Mouse (Mus musculus) Patski (cell line): ENCODE results near the gene Kif5a. TPM values are rescaled to one million over a fixed set of nuclear protein-coding genes. Genes with fewer than 3 reads are reported as not detected.
"Not testable (repeated sequence)": the region's sequence is repeated elsewhere in the genome, so short reads cannot be mapped to it uniquely, and the experiment has no call there.

Source experiments
- ATAC-seq: fragments of 100-300 bp; one replicate; pipeline ENCODE4 v1.8.0; 2021
- CTCF ChIA-PET: fragments of 350-600 bp; sonication (Branson Sonifier 250); formaldehyde crosslinking; loops from one replicate; lab custom pipeline; 2022; ENCODE audit warnings: inconsistent platforms; lab: Charles Lee
- POLR2A ChIA-PET: fragments of 350-600 bp; sonication (Branson Sonifier 250); formaldehyde crosslinking; loops from one replicate; lab custom pipeline; 2022; ENCODE audit warnings: antibody characterized with exemption, inconsistent platforms; lab: Charles Lee
- DNase-seq: peaks from one replicate; pipeline ENCODE4 v3.0.0-alpha.2; 2011; ENCODE audit warnings: low read depth, low spot score
- H3K27me3 ChIP-seq: fragments of 371-371 bp; one replicate; pipeline ENCODE4 v1.5.1; 2021
- CTCF ChIP-seq: fragments of 100-300 bp; IDR thresholded peaks from one replicate; pipeline ENCODE4 v1.5.1; 2021
- in situ Hi-C: fragments of 300-500 bp; cut with MboI; formaldehyde crosslinking; loops from 3 replicates; pipeline ENCODE4 v1.11.1; 2018; ENCODE audit warnings: low pct_unique_long_range_greater_than_20kb, mixed read lengths
- polyA plus RNA-seq: library from polyadenylated mRNA; unstranded; gene quantifications from one replicate; pipeline ENCODE4 v1.2.3, GENCODE M21; 2021

The Kif5a gene
- 0.44 TPM for polyA plus RNA-seq

- in situ Hi-C loops, result no loop called here
- ChIA-PET POLR2A (no interaction called here), CTCF (interaction anchor here (0.8 kb wide), 1 partner anchor 9 kb away, joined by 3 read pairs; no protein-coding TSS in a partner anchor)
- ATAC-seq (no peak), DNase-seq (no peak)
- TF ChIP-seq CTCF, result no peak
- no peaks in the 10 kb centered on the region for H3K27me3 ChIP-seq
Observed at GRCm38 (mm10) chr10:127262548-127263398, at the start of gene Kif5a. Kif5a (minus strand) TSS chr10:127263348.

GRCm38 (mm10) chr10:127312858-127313257 is 49.7 kb upstream of the Kif5a start:
- ATAC-seq, result no peak
- CTCF ChIA-PET, result interaction anchor here (1.0 to 2.0 kb wide), 5 partner anchors 9 to 26 kb away, joined by 3 to 8 read pairs (median 4); partner anchors contain the start of gene Arhgap9
- no peaks in the 10 kb centered on the region for H3K27me3 ChIP-seq
- POLR2A ChIA-PET, result interaction anchor here (1.5 kb wide), 1 partner anchor 19 kb away, joined by 3 read pairs; no protein-coding TSS in a partner anchor
- in situ Hi-C loops, result no loop called here
- TF ChIP-seq CTCF, result no peak
- DNase-seq, result no peak

GRCm38 (mm10) chr10:127312356-127312676 is 49.2 kb upstream of the Kif5a start:
- DNase-seq (no peak), ATAC-seq (peak; percentile 40)
- no peak for TF ChIP-seq CTCF
- in situ Hi-C loops, result no loop called here
- ChIA-PET CTCF (interaction anchor here (0.8 to 2.0 kb wide), 7 partner anchors 8 to 27 kb away, joined by 3 to 8 read pairs (median 4); partner anchors contain the start of gene Arhgap9), POLR2A (interaction anchor here (1.5 kb wide), 1 partner anchor 18 kb away, joined by 3 read pairs; no protein-coding TSS in a partner anchor)
- H3K27me3 ChIP-seq, result no peaks in the 10 kb centered on the region

- CTCF ChIA-PET, result interaction anchor here (0.8 to 2.0 kb wide), 6 partner anchors 8 to 27 kb away, joined by 3 to 8 read pairs (median 4); partner anchors contain the start of gene Arhgap9
- POLR2A ChIA-PET, result interaction anchor here (1.1 to 1.5 kb wide), 3 partner anchors 18 to 25 kb away, joined by 3 to 4 read pairs (median 3); no protein-coding TSS in a partner anchor
- DNase-seq (peak; percentile 80), ATAC-seq (peak; percentile 88)
- in situ Hi-C loops, result no loop called here
- H3K27me3 ChIP-seq, result no peaks in the 10 kb centered on the region
- no peak for TF ChIP-seq CTCF
Observed at GRCm38 (mm10) chr10:127311476-127312355, 48.6 kb upstream of the Kif5a start, which contains the start of gene Mars. Mars (minus strand) TSS chr10:127311786.

GRCm38 (mm10) chr10:127310523-127311475 is 47.7 kb upstream of the Kif5a start:
- no peaks in the 10 kb centered on the region for H3K27me3 ChIP-seq
- DNase-seq (no peak), ATAC-seq (peak; percentile 23)
- ChIA-PET POLR2A (interaction anchor here (0.9 to 1.2 kb wide), 3 partner anchors 16 to 24 kb away, joined by 3 to 4 read pairs (median 3); no protein-coding TSS in a partner anchor), CTCF (interaction anchor here (0.6 to 2.0 kb wide), 2 partner anchors 8 to 11 kb away, joined by 3 to 7 read pairs; partner anchors contain the start of gene Arhgap9)
- in situ Hi-C loops, result no loop called here
- no peak for TF ChIP-seq CTCF

GRCm38 (mm10) chr10:127309167-127309566 is 46.0 kb upstream of the Kif5a start:
- in situ Hi-C loops, ATAC-seq, DNase-seq, POLR2A ChIA-PET, H3K27me3 ChIP-seq: not testable (repeated sequence)
- CTCF ChIA-PET, result interaction anchor here (1.5 kb wide), 1 partner anchor 11 kb away, joined by 5 read pairs; no protein-coding TSS in a partner anchor

- no peak for TF ChIP-seq CTCF
- DNase-seq (no peak), ATAC-seq (no peak)
- no peaks in the 10 kb centered on the region for H3K27me3 ChIP-seq
- in situ Hi-C loops, result no loop called here
- POLR2A ChIA-PET, result interaction anchor here (0.6 to 1.2 kb wide), 2 partner anchors 12 to 21 kb away, joined by 3 to 4 read pairs; no protein-coding TSS in a partner anchor
- CTCF ChIA-PET, result no interaction called here
Observed at GRCm38 (mm10) chr10:127303136-127303535, 40.0 kb upstream of the Kif5a start.

GRCm38 (mm10) chr10:127300361-127300760 is 37.2 kb upstream of the Kif5a start:
- TF ChIP-seq CTCF, result no peak
- in situ Hi-C loops, result no loop called here
- no peaks in the 10 kb centered on the region for H3K27me3 ChIP-seq
- ATAC-seq, result no peak
- no peak for DNase-seq
- ChIA-PET POLR2A (interaction anchor here (1.2 kb wide), 1 partner anchor 9 kb away, joined by 6 read pairs; no protein-coding TSS in a partner anchor), CTCF (no interaction called here)
